Mouse (Mus musculus) C2C12 (cell line): ENCODE measurements around the gene Csf1.

Experiments used
- CEBPB ChIP-seq: IDR thresholded peaks from one replicate; pipeline ENCODE4 v1.6.1; 2011; ENCODE audit warnings: low read depth, mild to moderate bottlenecking, control low read depth, moderate library complexity
- CTCF ChIP-seq: IDR thresholded peaks from one replicate; pipeline ENCODE4 v1.5.1; 2011; ENCODE audit not compliant: control insufficient read depth, insufficient read depth, insufficient read length
- FOSL1 ChIP-seq: IDR thresholded peaks from one replicate; pipeline ENCODE4 v1.8.0; 2011; ENCODE audit warnings: mild to moderate bottlenecking, low read length; ENCODE audit not compliant: poor library complexity, insufficient read depth, severe bottlenecking
- MAX ChIP-seq: IDR thresholded peaks from one replicate; pipeline ENCODE4 v1.6.1; 2011; ENCODE audit warnings: mild to moderate bottlenecking, control low read depth
- MYOD1 ChIP-seq: IDR thresholded peaks from one replicate; pipeline ENCODE4 v1.6.1; 2011; ENCODE audit warnings: low read depth; ENCODE audit not compliant: control insufficient read depth, insufficient read length
- MYOG ChIP-seq: IDR thresholded peaks from one replicate; pipeline ENCODE4 v1.6.1; 2011; ENCODE audit not compliant: control insufficient read depth, insufficient read length; ENCODE audit errors: extremely low read depth
- USF1 ChIP-seq: IDR thresholded peaks from one replicate; pipeline ENCODE4 v1.6.1; 2011; ENCODE audit warnings: low read depth, mild to moderate bottlenecking, control low read depth, moderate library complexity

DNA sequence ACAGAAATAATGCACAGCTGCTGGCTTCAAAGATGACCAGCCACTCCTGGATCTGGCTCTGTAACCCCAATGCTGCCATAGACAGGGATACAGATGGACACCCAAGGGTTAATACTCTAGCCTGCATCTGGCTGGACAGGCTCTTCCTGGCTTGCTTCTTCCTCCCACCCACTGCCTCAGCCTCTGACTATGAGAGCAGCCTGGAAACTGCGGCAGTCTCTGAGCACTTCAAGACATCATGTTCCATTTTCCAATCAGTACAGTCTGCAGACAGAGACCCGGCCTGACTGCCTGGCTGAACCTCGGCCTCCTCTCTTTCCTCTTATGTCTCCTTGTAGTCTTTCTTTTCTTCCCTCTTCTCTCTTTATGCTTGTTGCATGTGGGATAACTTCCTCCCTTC lies 1.6 kb downstream of the Csf1 start:
- TF ChIP-seq CTCF (no peak), MAX (no peak), CEBPB (no peak), MYOG (no peak), MYOD1 (no peak), USF1 (no peak), FOSL1 (no peak)
